Mouse (Mus musculus) neutrophil, adult 59 days (primary cell): ENCODE results near the gene Cdc40. TPM values are rescaled to one million over a fixed set of nuclear protein-coding genes. Genes with fewer than 3 reads are reported as not detected.

Experiments
- total RNA-seq, 2 experiments: library from RNA; stranded (reverse); gene quantifications; 1 replicate in 1 of 2; 2 replicates in 1 of 2; pipeline ENCODE4 v1.2.4; 2023

Gene Cdc40
- total RNA-seq: 10 to 100 TPM; 42.5 to 48.6 TPM

GRCm38 (mm10) chr10:40882831-40883643 is at the start of gene Cdc40, which contains the start of gene Wasf1:
Cdc40 (minus strand) TSS chr10:40883311.
Wasf1 (plus strand) TSS chr10:40883475.

Other genes starting within 250 kb of the Cdc40 start
- not detected for gene Mettl24, start 200.0 kb downstream of the Cdc40 start, total RNA-seq
- gene Wasf1, start 164 bp upstream of the Cdc40 start, total RNA-seq: not detected
- gene Gpr6, start 189.0 kb upstream of the Cdc40 start, total RNA-seq: not detected